Mouse (Mus musculus) E14TG2a.4 (cell line): Measurements from ENCODE around the gene Gadl1.

ENCODE experiments used
- H3K27me3 ChIP-seq: 2 replicates; pipeline ENCODE4 v1.6.1; 2014; ENCODE audit warnings: low read length, control low read depth; ENCODE audit not compliant: insufficient read depth
- H3K36me3 ChIP-seq: 2 replicates; pipeline ENCODE4 v1.6.1; 2014; ENCODE audit warnings: low read length, control low read depth; ENCODE audit not compliant: insufficient read depth
- H3K4me1 ChIP-seq: replicated peaks from 2 replicates; pipeline ENCODE4 v1.6.1; 2014; ENCODE audit warnings: low read depth, low read length, control low read depth
- H3K4me3 ChIP-seq: replicated peaks from 2 replicates; pipeline ENCODE4 v1.5.1; 2014; ENCODE audit warnings: mild to moderate bottlenecking, low read length
- H3K9me3 ChIP-seq: 2 replicates; pipeline ENCODE4 v1.6.1; 2014; ENCODE audit warnings: low read length, control low read depth
- CTCF ChIP-seq: conservative IDR thresholded peaks from 2 replicates; pipeline ENCODE4 v1.5.1; 2014; ENCODE audit warnings: low read length
- NANOG ChIP-seq: IDR thresholded peaks from 2 replicates; pipeline ENCODE4 v1.6.1; 2014; ENCODE audit warnings: borderline replicate concordance, low read length, mixed read lengths
- POU5F1 ChIP-seq: IDR thresholded peaks from 2 replicates; pipeline ENCODE4 v1.6.1; 2014; ENCODE audit warnings: low read length, borderline replicate concordance

Gene Gadl1

GRCm38 (mm10) chr9:116122969-116123589 is 213.8 kb downstream of the Gadl1 start:
- Histone ChIP-seq H3K27me3 (no peaks in the 10 kb centered on the region), H3K4me1 (peaks cover 4% of the 10 kb centered on the region; the same call in 1 of the 2 replicates), H3K9me3 (no peaks in the 10 kb centered on the region), H3K4me3 (no peak overlapping the region), H3K36me3 (no peaks in the 10 kb centered on the region)
- TF ChIP-seq NANOG (no peak), CTCF (no peak), POU5F1 (no peak)
